Mouse (Mus musculus) CH12.LX (cell line): ENCODE measurements around the gene 4931422A03Rik. TPM values are rescaled to one million over a fixed set of nuclear protein-coding genes. Genes with fewer than 3 reads are reported as not detected.

Experiments used
- DNase-seq: peaks from one replicate; pipeline ENCODE4 v3.0.0-alpha.2; 2013; ENCODE audit errors: extremely low read depth
- H3K27ac ChIP-seq: 2 replicates; pipeline ENCODE4 v1.5.1; 2012; ENCODE audit warnings: low read depth, mild to moderate bottlenecking, control low read depth, moderate library complexity; ENCODE audit not compliant: insufficient read depth
- H3K27me3 ChIP-seq: replicated peaks from 2 replicates; pipeline ENCODE3; 2012; ENCODE audit warnings: inconsistent platforms
- H3K36me3 ChIP-seq, 2 experiments: replicated peaks in 1 of 2; 2 replicates each; pipeline versions ENCODE3 to v1.6.1; 2012; ENCODE audit warnings: inconsistent platforms in 1 of 2, low read length in 1 of 2, mild to moderate bottlenecking in 1 of 2, mixed read lengths in 1 of 2, moderate library complexity in 1 of 2; ENCODE audit not compliant: control insufficient read depth in 1 of 2, insufficient read depth in 1 of 2
- H3K4me1 ChIP-seq, 2 experiments: 2 replicates each; pipeline ENCODE4 v1.6.1; 2012; ENCODE audit warnings: inconsistent platforms in 1 of 2, moderate library complexity in 1 of 2; ENCODE audit not compliant: insufficient read depth in 2 of 2, control insufficient read depth in 1 of 2
- H3K4me2 ChIP-seq: 2 replicates; pipeline ENCODE4 v1.6.1; 2012; ENCODE audit warnings: low read depth, mild to moderate bottlenecking, control low read depth; ENCODE audit not compliant: poor library complexity, insufficient read depth, severe bottlenecking
- H3K4me3 ChIP-seq, 3 experiments: fragments of 150-350 bp in 1 of 3; sonication (generic) in 1 of 3; replicated peaks in 1 of 3; 2 replicates each; pipeline versions ENCODE3 to v1.5.1; 2011 to 2012; ENCODE audit warnings: low read depth in 2 of 3, low read length in 2 of 3, mild to moderate bottlenecking in 2 of 3, moderate library complexity in 2 of 3, control low read depth in 1 of 3, improper control_type of control experiment in 1 of 3, inconsistent platforms in 1 of 3, mixed read lengths in 1 of 3; ENCODE audit not compliant: poor library complexity in 1 of 3
- H3K79me2 ChIP-seq: replicated peaks from 2 replicates; pipeline ENCODE4 v1.6.1; 2012; ENCODE audit warnings: mild to moderate bottlenecking, moderate library complexity; ENCODE audit not compliant: control insufficient read depth, poor library complexity, insufficient read depth, severe bottlenecking; ENCODE audit errors: extremely low read depth
- H3K9ac ChIP-seq: 2 replicates; pipeline ENCODE4 v1.6.1; 2012; ENCODE audit warnings: low read depth, mild to moderate bottlenecking, control low read depth, moderate library complexity; ENCODE audit not compliant: insufficient read depth
- H3K9me3 ChIP-seq: replicated peaks from 2 replicates; pipeline ENCODE3; 2012; ENCODE audit warnings: low read length, inconsistent platforms, mixed read lengths
- CHD2 ChIP-seq: IDR thresholded peaks from 2 replicates; pipeline ENCODE4 v1.6.1; 2011; ENCODE audit warnings: low read length, improper control_type of control experiment
- CTCF ChIP-seq, 2 experiments: IDR thresholded peaks in 1 of 2; conservative IDR thresholded peaks in 1 of 2; 2 replicates each; pipeline ENCODE4 v1.5.1; 2011 to 2012; ENCODE audit warnings: low read depth in 2 of 2, low read length in 2 of 2, improper control_type of control experiment in 1 of 2, inconsistent platforms in 1 of 2, mild to moderate bottlenecking in 1 of 2, moderate library complexity in 1 of 2
- ELF1 ChIP-seq: IDR thresholded peaks from 2 replicates; pipeline ENCODE4 v1.6.1; 2014; ENCODE audit warnings: low read depth, mild to moderate bottlenecking, inconsistent platforms, low read length, improper control_type of control experiment
- ETS1 ChIP-seq: conservative IDR thresholded peaks from 2 replicates; pipeline ENCODE4 v1.6.1; 2012; ENCODE audit warnings: low read depth, mild to moderate bottlenecking, inconsistent platforms, low read length, improper control_type of control experiment, moderate library complexity
- GABPA ChIP-seq: IDR thresholded peaks from 2 replicates; pipeline ENCODE4 v1.6.1; 2012; ENCODE audit warnings: low read depth, low read length, improper control_type of control experiment, inconsistent platforms; ENCODE audit not compliant: insufficient replicate concordance
- HCFC1 ChIP-seq: IDR thresholded peaks from 2 replicates; pipeline ENCODE4 v1.6.1; 2012; ENCODE audit warnings: low read depth, mild to moderate bottlenecking, inconsistent platforms, low read length, improper control_type of control experiment
- IRF4 ChIP-seq: IDR thresholded peaks from 2 replicates; pipeline ENCODE4 v1.6.1; 2014; ENCODE audit warnings: low read depth, mild to moderate bottlenecking, inconsistent platforms, low read length, improper control_type of control experiment
- JUND ChIP-seq: conservative IDR thresholded peaks from 2 replicates; pipeline ENCODE4 v1.6.1; 2011; ENCODE audit warnings: low read depth, low read length, improper control_type of control experiment
- MAX ChIP-seq: IDR thresholded peaks from 2 replicates; pipeline ENCODE4 v1.6.1; 2011; ENCODE audit warnings: low read length, improper control_type of control experiment
- MAZ ChIP-seq: IDR thresholded peaks from 2 replicates; pipeline ENCODE4 v1.6.1; 2012; ENCODE audit warnings: low read depth, mild to moderate bottlenecking, inconsistent platforms, low read length, improper control_type of control experiment, moderate library complexity
- MXI1 ChIP-seq: IDR thresholded peaks from 2 replicates; pipeline ENCODE4 v1.6.1; 2011; ENCODE audit warnings: mild to moderate bottlenecking, low read depth, low read length, improper control_type of control experiment
- MYC ChIP-seq: IDR thresholded peaks from 2 replicates; pipeline ENCODE4 v1.6.1; 2011; ENCODE audit warnings: low read depth, mild to moderate bottlenecking, improper control_type of control experiment, low read length
- NRF1 ChIP-seq: IDR thresholded peaks from 2 replicates; pipeline ENCODE4 v1.6.1; 2014; ENCODE audit warnings: low read depth, mild to moderate bottlenecking, inconsistent platforms, low read length, improper control_type of control experiment, moderate library complexity
- PAX5 ChIP-seq: IDR thresholded peaks from 2 replicates; pipeline ENCODE4 v1.6.1; 2012; ENCODE audit warnings: low read length, inconsistent platforms, mixed read lengths
- POLR2A ChIP-seq: IDR thresholded peaks from 2 replicates; pipeline ENCODE4 v1.6.1; 2011; ENCODE audit warnings: low read depth, mild to moderate bottlenecking, improper control_type of control experiment, low read length
- RCOR1 ChIP-seq: conservative IDR thresholded peaks from 2 replicates; pipeline ENCODE4 v1.6.1; 2012; ENCODE audit warnings: low read depth, mild to moderate bottlenecking, inconsistent platforms, low read length, improper control_type of control experiment
- SMC3 ChIP-seq: IDR thresholded peaks from 2 replicates; pipeline ENCODE4 v1.6.1; 2011; ENCODE audit warnings: low read depth, low read length, improper control_type of control experiment
- TCF12 ChIP-seq: IDR thresholded peaks from 2 replicates; pipeline ENCODE4 v1.6.1; 2014; ENCODE audit warnings: low read depth, mild to moderate bottlenecking, inconsistent platforms, low read length, improper control_type of control experiment
- USF2 ChIP-seq: conservative IDR thresholded peaks from 2 replicates; pipeline ENCODE4 v1.6.1; 2011; ENCODE audit warnings: low read depth, low read length, improper control_type of control experiment
- ZKSCAN1 ChIP-seq: IDR thresholded peaks from 2 replicates; pipeline ENCODE4 v1.6.1; 2012; ENCODE audit warnings: low read depth, inconsistent platforms, low read length, improper control_type of control experiment, borderline replicate concordance
- ZMIZ1 ChIP-seq: IDR thresholded peaks from 2 replicates; pipeline ENCODE4 v1.6.1; 2012; ENCODE audit warnings: low read depth, mild to moderate bottlenecking, inconsistent platforms, low read length, improper control_type of control experiment
- dilution Hi-C: fragments of 300-500 bp; cut with MboI; formaldehyde crosslinking; loops from 2 replicates; pipeline ENCODE4 v1.14.3; 2020; ENCODE audit warnings: low sequenced_read_pairs; ENCODE audit not compliant: extremely low pct_unique_long_range_greater_than_20kb, extremely low pct_ligation_motif_present
- in situ Hi-C: fragments of 300-500 bp; cut with MboI; formaldehyde crosslinking; loops from 3 replicates; pipeline ENCODE4 v1.14.3; 2019; ENCODE audit warnings: low sequenced_read_pairs, low pct_ligation_motif_present, low pct_unique_long_range_greater_than_20kb, mixed read lengths
- polyA plus RNA-seq: library from polyadenylated mRNA; unstranded; fragments of >175 nt; gene quantifications from 2 replicates; pipeline ENCODE4 v1.2.1, GENCODE M21; 2012; ENCODE audit warnings: low read depth; ENCODE audit not compliant: insufficient read length
- total RNA-seq, 2 experiments: library from RNA; depleted of rRNA; stranded (reverse); fragments of 300-350 nt in 1 of 2; fragments of >200 nt in 1 of 2; gene quantifications; 2 replicates each; pipeline ENCODE4 v1.2.3; 2012 to 2014

The 4931422A03Rik gene
- total and polyA plus RNA-seq, 3 experiments, result 0.68 to 2.4 TPM; not detected in 1

- Histone ChIP-seq H3K9ac (no peak overlapping the region), H3K4me2 (no peak overlapping the region), H3K4me1 (peaks cover 14 to 27% of the 10 kb centered on the region in 2 experiments), H3K36me3 (no peaks in the 10 kb centered on the region), H3K4me3 (no peak overlapping the region), H3K9me3 (no peaks in the 10 kb centered on the region), H3K79me2 (no peaks in the 10 kb centered on the region), H3K27ac (no peak overlapping the region), H3K27me3 (no peaks in the 10 kb centered on the region)
- in situ Hi-C loops (no loop called here), dilution Hi-C loops (no loop called here)
- TF ChIP-seq JUND (no peak), PAX5 (no peak), MAX (no peak), RCOR1 (no peak), MAZ (no peak), ZMIZ1 (no peak), USF2 (no peak), MXI1 (no peak), ELF1 (no peak), TCF12 (no peak)
- no peak for DNase-seq
Observed at GRCm38 (mm10) chr2:103959574-103959973, 68.6 kb downstream of the 4931422A03Rik start.

- H3K9me3 ChIP-seq, result no peaks in the 10 kb centered on the region
- no peak overlapping the region for H3K4me3 ChIP-seq
- H3K79me2 ChIP-seq, result no peaks in the 10 kb centered on the region
- no peaks in the 10 kb centered on the region for H3K36me3 ChIP-seq
- H3K9ac ChIP-seq, result no peak overlapping the region
- DNase-seq, result no peak
- in situ Hi-C loops (no loop called here), dilution Hi-C loops (no loop called here)
- no peak overlapping the region for H3K27ac ChIP-seq
- no peak for TF ChIP-seq SMC3
- no peak for TF ChIP-seq NRF1
- TF ChIP-seq HCFC1, result no peak
- TF ChIP-seq USF2, result no peak
- no peak for TF ChIP-seq IRF4
- no peak for TF ChIP-seq MAX
- TF ChIP-seq POLR2A, result no peak
- TF ChIP-seq JUND, result no peak
- no peak for TF ChIP-seq MXI1
- TF ChIP-seq ZKSCAN1, result no peak
- TF ChIP-seq CHD2, result no peak
- no peak for TF ChIP-seq CTCF (conservative IDR thresholded peaks at IDR 0.05 in 1 of 2, IDR thresholded peaks at IDR 0.05 in 1 of 2; ENCODE audit: low read depth in 2 of 2, low read length in 2 of 2)
- no peak for TF ChIP-seq ETS1
- TF ChIP-seq GABPA, result no peak
- no peak for TF ChIP-seq MYC
- peaks cover 12 to 23% of the 10 kb centered on the region in 2 experiments for H3K4me1 ChIP-seq
- no peaks in the 10 kb centered on the region for H3K27me3 ChIP-seq
- no peak overlapping the region for H3K4me2 ChIP-seq
Observed at GRCm38 (mm10) chr2:103959066-103959465, 69.1 kb downstream of the 4931422A03Rik start.
